Mouse (Mus musculus): Measurements from ENCODE around the gene Arid4b. TPM values are rescaled to one million over a fixed set of nuclear protein-coding genes. Genes with fewer than 3 reads are reported as not detected.

Arid4b gene
- polyA plus RNA-seq, 1 experiment = 9.4 TPM

DNA sequence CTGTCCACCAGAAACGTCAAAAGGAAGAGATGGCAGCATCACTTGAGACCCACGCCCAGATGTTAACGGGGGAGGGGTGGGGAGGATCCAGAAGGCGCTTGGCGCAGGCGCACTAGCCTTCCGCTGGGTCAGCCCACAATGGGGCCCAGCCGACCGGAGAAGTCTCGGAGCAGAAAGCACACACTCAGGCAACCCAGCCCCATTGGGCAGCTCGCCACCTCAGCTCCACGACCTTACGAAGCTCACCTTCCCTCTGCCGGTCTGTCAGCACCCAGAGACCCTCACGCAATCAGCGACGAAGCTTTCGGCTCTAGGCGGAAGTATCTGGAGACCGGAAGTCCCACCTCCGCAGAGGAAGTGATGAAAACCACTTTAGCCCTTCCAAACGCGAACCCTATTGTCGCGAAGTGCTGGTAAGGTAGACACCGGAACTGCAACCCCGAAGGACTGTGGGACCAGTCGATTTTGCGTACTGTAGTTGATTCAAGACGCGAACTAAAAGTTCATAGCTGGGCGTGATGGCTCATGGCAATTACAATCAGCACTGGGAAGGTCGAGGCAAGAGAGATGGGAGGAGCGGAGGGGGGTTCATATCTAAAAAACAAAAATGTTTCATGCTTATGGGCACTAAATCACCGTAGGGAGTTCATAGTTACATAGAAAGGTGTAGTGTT, 23.6 kb upstream of the Arid4b start, which contains the start of gene Tbce:
Tbce (minus strand) TSS at position 347 of the 674 bp plus-strand sequence.
- Histone ChIP-seq H3K4me3 (ENCODE audit: insufficient read depth, low read depth, low read length) (peak within 1 kb of the TSS; percentile 95), H3K4me1 (ENCODE audit: control insufficient read depth, insufficient read depth, insufficient read length, low read length) (0 out of 2 replicates have a peak, but pooled peaks cover 3% of the 10 kb centered on the region), H3K27ac (replicated peaks; ENCODE audit: low read depth, low read length) (peak within 1 kb of the TSS; percentile 100)

DNA sequence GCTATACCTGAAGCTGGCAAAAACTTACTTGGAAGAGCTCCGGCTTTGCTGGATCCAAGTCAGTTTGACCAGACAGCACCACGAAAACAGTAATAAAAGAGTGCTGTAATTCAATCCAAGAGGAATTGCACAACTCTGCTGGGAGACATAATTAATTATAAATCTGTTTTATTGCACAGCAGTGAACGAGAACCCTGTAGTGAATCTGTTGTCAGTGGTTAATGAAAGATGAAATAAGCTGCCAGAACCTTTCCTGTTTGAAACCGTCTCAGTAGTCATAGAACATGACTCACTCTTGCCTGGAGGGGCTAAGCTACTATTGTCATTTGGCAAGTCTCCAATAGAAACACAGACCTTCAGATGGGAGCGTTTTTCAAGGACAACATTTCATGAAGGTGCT, 22.8 kb upstream of the Arid4b start:
- Histone ChIP-seq H3K27ac (replicated peaks; ENCODE audit: low read depth, low read length) (0 out of 2 replicates have a peak overlapping the region, but pooled peaks have one; percentile 4), H3K4me3 (ENCODE audit: insufficient read depth, low read depth, low read length) (peak overlapping the region; percentile 95), H3K4me1 (ENCODE audit: control insufficient read depth, insufficient read depth, insufficient read length, low read length) (0 out of 2 replicates have a peak, but pooled peaks cover 3% of the 10 kb centered on the region)

DNA sequence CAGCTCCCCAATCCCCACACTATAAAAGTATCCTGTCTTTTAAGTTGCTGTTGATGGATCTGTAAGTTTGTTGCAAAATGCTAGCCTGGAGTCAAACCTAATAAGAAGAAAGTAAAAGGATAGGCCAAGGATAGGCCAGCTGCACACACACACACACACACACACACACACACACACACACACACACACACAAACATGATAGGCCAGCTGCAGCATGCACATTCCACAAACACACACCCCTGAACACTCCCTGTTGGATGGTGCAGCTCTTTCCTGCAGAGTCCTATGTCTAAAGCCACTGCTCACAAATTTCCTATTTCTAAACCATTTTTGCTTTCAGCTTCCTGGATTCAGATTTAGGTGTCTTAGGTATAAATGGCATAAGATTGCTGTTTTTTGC, 19.2 kb upstream of the Arid4b start:
- Histone ChIP-seq H3K27ac (replicated peaks; ENCODE audit: low read depth, low read length) (no peak overlapping the region), H3K4me3 (ENCODE audit: insufficient read depth, low read depth, low read length) (no peak overlapping the region), H3K4me1 (ENCODE audit: control insufficient read depth, insufficient read depth, insufficient read length, low read length) (no peaks in the 10 kb centered on the region)

DNA sequence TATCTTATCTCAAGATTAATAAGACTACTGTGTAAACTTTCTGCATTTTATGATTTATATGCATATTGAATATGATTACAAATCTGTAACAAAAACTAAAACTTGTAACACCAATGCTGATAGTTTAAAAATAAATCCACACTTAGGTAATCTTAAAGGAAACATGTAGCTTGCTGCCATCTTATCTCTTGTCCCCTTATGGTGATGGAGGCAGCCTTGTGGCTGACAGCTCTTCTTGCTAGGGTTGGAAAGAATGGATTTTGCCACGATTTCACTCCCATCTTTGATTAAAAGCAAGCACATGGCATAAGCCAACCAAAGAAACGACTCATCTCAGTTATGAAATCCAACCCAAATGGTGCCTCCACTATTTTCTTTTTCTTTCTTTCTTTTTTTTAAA, 18.5 kb upstream of the Arid4b start:
- H3K4me1 ChIP-seq (ENCODE audit: control insufficient read depth, insufficient read depth, insufficient read length, low read length) = no peaks in the 10 kb centered on the region
- H3K27ac ChIP-seq (replicated peaks; ENCODE audit: low read depth, low read length) = no peak overlapping the region
- H3K4me3 ChIP-seq (ENCODE audit: insufficient read depth, low read depth, low read length) = no peak overlapping the region

DNA sequence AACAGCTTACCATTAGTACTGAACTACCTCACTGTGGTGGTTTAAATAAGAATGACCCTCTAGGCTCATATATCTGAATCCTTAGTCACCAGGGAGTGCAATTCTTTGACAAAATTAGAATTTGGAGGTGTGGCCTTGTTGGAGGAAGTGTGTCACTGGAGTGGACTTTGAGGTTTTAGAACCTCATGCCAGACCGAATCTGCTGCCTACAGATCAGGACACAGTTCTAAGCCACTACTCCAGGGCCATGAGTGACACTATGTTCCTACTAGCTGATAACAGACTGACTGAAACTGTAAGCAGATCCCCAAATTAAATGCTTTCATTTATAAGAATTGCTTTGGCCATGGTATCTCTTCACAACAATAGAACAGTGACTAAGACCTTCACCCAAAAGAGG, 13.2 kb upstream of the Arid4b start:
- Histone ChIP-seq H3K4me1 (ENCODE audit: control insufficient read depth, insufficient read depth, insufficient read length, low read length) (no peaks in the 10 kb centered on the region), H3K4me3 (ENCODE audit: insufficient read depth, low read depth, low read length) (no peak overlapping the region), H3K27ac (replicated peaks; ENCODE audit: low read depth, low read length) (no peak overlapping the region)

DNA sequence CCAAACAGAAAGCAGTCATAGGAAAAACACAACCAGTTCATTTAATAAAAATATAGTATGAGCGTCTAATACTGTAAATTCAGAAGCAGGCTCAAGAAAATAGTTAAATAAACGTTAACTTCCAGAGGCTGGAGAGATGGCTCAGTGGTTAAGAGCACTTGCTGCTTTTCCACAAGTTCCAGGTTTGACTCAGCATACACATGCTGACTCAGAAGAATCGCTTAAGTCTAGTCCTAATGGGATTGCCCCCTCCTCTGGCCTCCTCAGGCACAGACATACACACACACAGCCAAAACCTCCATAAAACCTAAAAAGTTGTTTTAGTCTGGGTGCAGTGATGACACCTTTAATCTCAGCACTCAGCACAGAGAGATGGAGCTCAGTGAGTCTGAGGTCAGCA, 6.2 kb upstream of the Arid4b start:
- no peak overlapping the region for H3K4me3 ChIP-seq (ENCODE audit: insufficient read depth, low read depth, low read length)
- H3K27ac ChIP-seq (replicated peaks; ENCODE audit: low read depth, low read length) = no peak overlapping the region
- H3K4me1 ChIP-seq (ENCODE audit: control insufficient read depth, insufficient read depth, insufficient read length, low read length) = no peaks in the 10 kb centered on the region

DNA sequence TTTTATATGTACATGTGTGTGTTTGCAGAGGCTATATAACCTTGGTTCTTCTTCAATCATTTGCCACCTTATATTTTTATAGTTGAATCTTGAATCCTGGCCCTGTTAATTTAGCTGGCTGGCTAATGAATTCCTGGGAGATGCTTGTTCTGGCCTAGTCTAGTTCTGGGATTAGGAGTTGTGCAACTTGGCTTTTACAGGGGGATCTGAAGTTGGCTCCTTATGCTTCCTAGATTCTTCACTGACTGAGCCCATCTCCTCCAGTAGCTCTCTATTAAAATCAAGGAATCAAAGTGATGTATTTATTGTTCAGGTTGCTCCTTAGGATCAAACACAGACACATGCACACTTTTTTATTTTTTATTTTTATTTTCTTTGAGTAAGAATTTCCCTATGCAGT, 3.5 kb upstream of the Arid4b start:
- Histone ChIP-seq H3K27ac (replicated peaks; ENCODE audit: low read depth, low read length) (no peak overlapping the region), H3K4me3 (ENCODE audit: insufficient read depth, low read depth, low read length) (no peak overlapping the region)

DNA sequence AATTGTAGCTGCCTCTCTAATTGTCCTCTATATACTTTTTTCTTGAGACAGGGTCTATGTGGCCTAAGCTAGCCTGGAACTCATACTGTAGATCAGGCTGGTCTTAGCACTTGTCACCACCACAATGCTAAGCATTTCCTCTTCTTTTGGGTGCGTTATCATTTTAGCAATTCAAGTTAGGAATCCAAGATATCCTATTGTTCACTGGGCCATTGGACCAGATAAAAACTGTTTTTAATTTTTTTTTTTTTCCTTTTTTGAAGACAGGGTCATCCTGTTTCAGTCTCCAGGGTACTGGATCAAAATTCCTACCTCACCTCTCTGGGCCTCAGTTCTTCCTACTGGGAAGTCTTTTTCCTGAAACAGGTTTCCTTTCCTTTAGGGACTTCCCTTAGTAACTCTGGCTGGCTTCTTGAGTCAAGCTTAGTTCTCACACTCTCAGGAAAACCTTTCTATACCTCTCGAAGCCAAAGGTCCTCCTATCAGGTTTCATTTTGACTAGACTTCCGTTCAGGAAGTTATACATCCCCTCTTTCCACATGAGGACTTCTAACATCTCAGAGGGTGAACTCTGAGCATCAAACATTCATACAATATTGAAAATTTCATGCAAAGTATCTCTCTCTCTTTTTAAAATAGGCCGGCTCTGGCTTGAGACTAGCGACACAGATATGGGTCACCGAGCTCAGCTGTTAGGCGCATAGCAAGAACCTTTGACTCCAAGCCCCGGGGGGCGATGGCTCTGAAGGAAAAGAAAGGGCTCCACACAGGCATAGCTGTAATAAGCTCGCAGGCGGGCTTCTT, 621 bp upstream of the Arid4b start:
- Histone ChIP-seq H3K4me1 (ENCODE audit: control insufficient read depth, insufficient read depth, insufficient read length, low read length) (no peaks in the 10 kb centered on the region), H3K27ac (replicated peaks; ENCODE audit: low read depth, low read length) (peak overlapping the region; percentile 55), H3K4me3 (ENCODE audit: insufficient read depth, low read depth, low read length) (peak overlapping the region; percentile 77)

More for the DNA sequence above, 3.5 kb upstream of the Arid4b start:
- H3K4me1 ChIP-seq (ENCODE audit: control insufficient read depth, insufficient read depth, insufficient read length, low read length) = no peaks in the 10 kb centered on the region

DNA sequence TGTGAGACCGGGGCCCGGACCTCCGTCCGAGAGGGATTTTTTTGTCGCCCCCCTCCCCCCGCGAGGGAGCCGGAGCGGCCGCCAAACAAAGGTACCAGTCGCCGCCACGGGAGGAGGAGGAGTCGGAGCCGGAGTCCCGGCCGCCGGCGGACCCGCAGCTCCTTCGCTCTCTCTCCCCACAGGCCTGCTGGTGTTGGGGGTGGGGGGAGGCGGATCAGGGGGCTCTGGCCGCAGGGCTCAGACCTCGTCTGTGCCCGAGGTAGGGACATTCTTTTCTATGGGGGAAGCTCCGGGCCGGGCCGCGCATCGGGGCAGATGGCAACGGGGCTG, 875 bp downstream of the Arid4b start:
- H3K4me3 ChIP-seq (ENCODE audit: insufficient read depth, low read depth, low read length) = peak overlapping the region; percentile 93
- peak overlapping the region; percentile 57 for H3K27ac ChIP-seq (replicated peaks; ENCODE audit: low read depth, low read length)
- H3K4me1 ChIP-seq (ENCODE audit: control insufficient read depth, insufficient read depth, insufficient read length, low read length) = no peaks in the 10 kb centered on the region

DNA sequence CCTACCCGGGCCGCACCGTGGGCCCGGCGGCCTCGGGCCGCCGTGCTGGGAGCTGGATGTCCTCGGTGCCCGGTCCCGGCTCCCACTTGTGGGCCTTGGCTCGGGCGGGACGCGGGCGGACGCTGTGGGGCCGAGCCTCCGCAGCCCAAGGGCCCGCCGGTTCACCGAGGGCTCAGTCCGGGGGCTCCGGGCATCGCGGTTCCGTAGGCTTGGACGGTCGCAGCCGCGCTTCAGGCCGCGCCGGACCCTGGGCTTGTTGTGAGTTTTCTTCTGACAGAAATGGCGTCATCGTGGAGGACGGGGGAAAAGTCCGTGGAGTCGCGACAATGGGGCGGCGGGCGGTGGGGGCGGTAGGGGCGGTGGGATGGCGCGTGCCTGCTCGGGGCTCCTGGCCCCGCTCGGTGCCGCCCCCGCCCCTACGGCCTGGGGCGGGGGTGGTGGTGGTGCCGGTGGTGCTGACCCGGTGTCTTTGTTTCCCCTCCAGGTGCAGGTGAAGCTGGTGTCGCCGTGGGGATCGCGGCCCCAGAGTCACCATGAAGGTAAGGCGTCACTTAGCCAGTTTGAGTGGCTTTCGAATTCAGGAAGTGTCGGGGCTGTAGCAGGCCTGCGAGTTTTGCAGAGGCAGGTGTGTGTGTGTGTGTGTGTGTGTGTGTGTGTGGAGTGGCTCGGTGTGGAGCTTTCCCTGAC, 1.5 kb downstream of the Arid4b start:
- H3K4me3 ChIP-seq (ENCODE audit: insufficient read depth, low read depth, low read length) = peak overlapping the region; percentile 93
- 0 out of 2 replicates have a peak overlapping the region, but pooled peaks have one; percentile 57 for H3K27ac ChIP-seq (replicated peaks; ENCODE audit: low read depth, low read length)
- H3K4me1 ChIP-seq (ENCODE audit: control insufficient read depth, insufficient read depth, insufficient read length, low read length) = no peaks in the 10 kb centered on the region

DNA sequence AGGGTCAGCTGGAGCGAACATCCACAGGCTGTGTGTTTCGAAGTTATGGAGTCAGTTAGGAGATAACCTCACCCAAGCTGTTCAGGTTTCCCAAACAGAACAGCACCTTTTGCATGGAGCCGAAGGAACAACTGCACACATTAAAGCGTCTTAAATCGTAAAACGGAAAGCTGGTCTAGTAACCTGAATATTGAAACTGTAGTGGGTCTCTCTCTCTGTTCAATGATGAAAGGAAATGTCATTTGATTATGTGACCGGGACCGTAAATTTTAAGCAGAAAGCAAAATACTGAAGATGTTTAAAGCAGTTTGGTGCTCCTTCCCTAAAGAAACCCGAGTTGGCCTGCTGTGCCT, 2.0 kb downstream of the Arid4b start:
- Histone ChIP-seq H3K4me3 (ENCODE audit: insufficient read depth, low read depth, low read length) (peak overlapping the region; percentile 93), H3K27ac (replicated peaks; ENCODE audit: low read depth, low read length) (no peak overlapping the region), H3K4me1 (ENCODE audit: control insufficient read depth, insufficient read depth, insufficient read length, low read length) (no peaks in the 10 kb centered on the region)

DNA sequence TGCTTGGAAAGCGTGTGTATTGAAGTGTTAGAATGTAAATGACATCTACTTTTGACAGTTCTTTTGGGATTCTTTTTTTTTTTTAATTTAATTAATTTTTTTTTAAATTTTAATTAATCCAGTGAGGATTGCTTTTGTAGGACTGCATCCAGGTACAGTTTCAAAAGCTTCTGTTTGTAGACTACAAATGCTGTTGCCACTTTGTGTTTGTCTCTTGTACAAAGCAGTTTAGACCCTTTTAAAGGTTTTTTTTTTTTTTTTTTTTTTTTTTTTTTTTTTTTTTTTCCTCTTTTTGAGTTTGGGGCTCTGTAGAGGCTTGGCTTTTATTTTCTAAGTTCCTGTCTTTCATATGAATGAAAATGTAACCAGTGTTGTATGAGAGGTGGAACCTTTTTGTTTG, 2.7 kb downstream of the Arid4b start:
- no peak overlapping the region for H3K4me3 ChIP-seq (ENCODE audit: insufficient read depth, low read depth, low read length)
- H3K4me1 ChIP-seq (ENCODE audit: control insufficient read depth, insufficient read depth, insufficient read length, low read length) = no peaks in the 10 kb centered on the region
- no peak overlapping the region for H3K27ac ChIP-seq (replicated peaks; ENCODE audit: low read depth, low read length)

DNA sequence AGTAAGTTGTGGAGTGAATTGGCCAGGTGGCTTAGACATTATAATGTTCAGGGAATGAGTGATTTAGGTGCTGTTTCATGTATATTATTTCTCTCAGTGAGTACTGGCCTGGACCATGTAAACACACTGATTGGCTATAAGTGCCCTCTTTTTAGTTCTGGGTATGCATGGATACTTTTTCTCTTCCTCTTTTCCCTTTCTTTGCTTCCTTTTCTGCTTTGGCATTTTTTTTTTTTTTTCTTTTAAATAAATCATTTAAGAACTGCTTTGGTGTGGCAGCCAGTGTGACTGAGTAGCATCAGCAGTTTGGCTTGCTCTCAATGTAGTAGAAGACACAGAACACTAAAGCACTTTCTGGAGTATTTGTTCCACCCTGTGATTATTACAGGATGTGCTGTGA, 5.0 kb downstream of the Arid4b start:
- no peak overlapping the region for H3K4me3 ChIP-seq (ENCODE audit: insufficient read depth, low read depth, low read length)
- H3K4me1 ChIP-seq (ENCODE audit: control insufficient read depth, insufficient read depth, insufficient read length, low read length) = no peaks in the 10 kb centered on the region
- no peak overlapping the region for H3K27ac ChIP-seq (replicated peaks; ENCODE audit: low read depth, low read length)

DNA sequence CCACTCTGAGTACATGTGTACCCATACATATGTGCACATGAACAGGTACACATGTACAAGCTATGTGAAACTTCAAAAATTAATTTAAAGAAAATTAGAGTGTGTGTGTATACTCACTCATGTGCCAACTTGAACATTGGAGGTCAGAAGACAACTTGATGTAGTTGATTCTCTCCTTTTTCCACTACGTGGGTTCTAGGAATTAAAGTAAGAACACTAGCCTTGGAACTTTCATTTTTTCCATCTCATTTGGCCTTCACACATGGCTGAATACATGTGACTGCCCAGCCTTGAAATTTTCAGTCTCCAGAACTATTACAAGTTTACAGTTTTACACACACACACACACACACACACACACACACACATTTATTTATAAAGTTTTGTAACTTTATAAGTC, 6.3 kb downstream of the Arid4b start:
- H3K4me1 ChIP-seq (ENCODE audit: control insufficient read depth, insufficient read depth, insufficient read length, low read length) = no peaks in the 10 kb centered on the region
- no peak overlapping the region for H3K4me3 ChIP-seq (ENCODE audit: insufficient read depth, low read depth, low read length)
- H3K27ac ChIP-seq (replicated peaks; ENCODE audit: low read depth, low read length) = no peak overlapping the region

DNA sequence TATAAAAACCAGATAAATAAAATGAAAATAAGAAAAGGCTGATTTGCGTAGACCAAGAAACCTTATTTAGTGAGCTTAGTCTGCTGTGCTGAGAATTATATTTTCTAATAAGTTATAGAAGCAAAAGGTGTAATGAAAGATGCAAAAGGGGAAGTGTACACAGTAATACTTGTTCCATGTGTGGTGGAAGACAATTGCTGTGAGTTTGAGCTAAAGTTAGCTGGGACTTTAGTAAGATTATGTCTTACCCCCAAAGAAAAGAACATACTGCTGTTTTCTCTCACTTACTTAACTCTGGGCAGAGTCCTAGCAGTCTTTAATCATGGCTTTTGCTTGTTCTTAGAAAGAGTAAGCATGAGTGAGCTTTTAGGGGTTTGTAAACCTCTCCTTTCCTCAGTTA, 11.3 kb downstream of the Arid4b start:
- Histone ChIP-seq H3K27ac (replicated peaks; ENCODE audit: low read depth, low read length) (no peak overlapping the region), H3K4me1 (ENCODE audit: control insufficient read depth, insufficient read depth, insufficient read length, low read length) (no peaks in the 10 kb centered on the region)

More for the DNA sequence above, 11.3 kb downstream of the Arid4b start:
- no peak overlapping the region for H3K4me3 ChIP-seq (ENCODE audit: insufficient read depth, low read depth, low read length)

Measured in brown adipose tissue, adult 24 weeks (tissue).